Mouse (Mus musculus) left cerebral cortex, postnatal 4 days (tissue): ENCODE measurements around the gene Ntf5. TPM values are rescaled to one million over a fixed set of nuclear protein-coding genes. Genes with fewer than 3 reads are reported as not detected.

Experiments
- DNase-seq: peaks from one replicate; pipeline ENCODE4 v3.0.0-alpha.2; 2022
- intact Hi-C: fragments of 180-260 bp; cut with DNase I; formaldehyde crosslinking; loops from one replicate; pipeline ENCODE4 v1.15.1; 2025
- total RNA-seq, 2 experiments: library from RNA; stranded (reverse); gene quantifications; 2 replicates each; pipeline ENCODE4 v1.2.3; 2021

Ntf5 gene
- total RNA-seq, 2 experiments from 2014 or later: 0.30 TPM; not detected in 1

DNA sequence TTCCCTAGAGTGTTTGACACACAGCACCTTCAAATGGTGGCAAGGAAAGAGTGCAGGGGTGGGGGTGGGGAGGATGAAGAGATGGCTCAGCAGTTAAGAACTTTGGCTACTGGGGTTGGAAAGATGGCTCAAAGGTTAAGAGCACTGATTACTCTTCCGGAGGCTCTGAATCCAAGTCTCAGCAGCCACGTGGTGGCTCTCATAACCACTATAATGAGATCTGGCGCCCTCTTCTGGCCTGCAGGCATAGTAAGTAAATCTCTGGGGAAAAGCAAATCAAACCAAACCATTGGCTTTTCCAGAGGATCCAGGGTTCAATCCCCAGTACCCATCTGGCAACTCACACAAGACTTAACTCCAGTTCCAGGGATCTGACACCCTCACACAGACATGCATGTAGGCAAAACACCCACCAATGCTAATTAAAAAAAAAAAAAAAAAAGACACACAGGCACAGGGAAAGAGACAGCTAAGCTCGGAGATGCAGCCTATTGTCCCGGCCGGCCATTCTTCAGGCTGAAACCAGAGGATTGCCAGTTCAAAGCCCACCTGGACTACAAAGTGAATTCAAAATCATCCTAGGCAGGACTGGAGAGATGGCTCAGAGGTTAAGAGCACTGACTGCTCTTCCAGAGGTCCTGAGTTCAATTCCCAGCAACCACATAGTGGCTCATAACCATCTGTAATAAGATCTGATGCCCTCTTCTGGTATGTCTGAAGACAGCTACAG lies 9.8 kb upstream of the Ntf5 start:
- intact Hi-C loops: no loop called here
- peak; percentile 73 for DNase-seq

DNA sequence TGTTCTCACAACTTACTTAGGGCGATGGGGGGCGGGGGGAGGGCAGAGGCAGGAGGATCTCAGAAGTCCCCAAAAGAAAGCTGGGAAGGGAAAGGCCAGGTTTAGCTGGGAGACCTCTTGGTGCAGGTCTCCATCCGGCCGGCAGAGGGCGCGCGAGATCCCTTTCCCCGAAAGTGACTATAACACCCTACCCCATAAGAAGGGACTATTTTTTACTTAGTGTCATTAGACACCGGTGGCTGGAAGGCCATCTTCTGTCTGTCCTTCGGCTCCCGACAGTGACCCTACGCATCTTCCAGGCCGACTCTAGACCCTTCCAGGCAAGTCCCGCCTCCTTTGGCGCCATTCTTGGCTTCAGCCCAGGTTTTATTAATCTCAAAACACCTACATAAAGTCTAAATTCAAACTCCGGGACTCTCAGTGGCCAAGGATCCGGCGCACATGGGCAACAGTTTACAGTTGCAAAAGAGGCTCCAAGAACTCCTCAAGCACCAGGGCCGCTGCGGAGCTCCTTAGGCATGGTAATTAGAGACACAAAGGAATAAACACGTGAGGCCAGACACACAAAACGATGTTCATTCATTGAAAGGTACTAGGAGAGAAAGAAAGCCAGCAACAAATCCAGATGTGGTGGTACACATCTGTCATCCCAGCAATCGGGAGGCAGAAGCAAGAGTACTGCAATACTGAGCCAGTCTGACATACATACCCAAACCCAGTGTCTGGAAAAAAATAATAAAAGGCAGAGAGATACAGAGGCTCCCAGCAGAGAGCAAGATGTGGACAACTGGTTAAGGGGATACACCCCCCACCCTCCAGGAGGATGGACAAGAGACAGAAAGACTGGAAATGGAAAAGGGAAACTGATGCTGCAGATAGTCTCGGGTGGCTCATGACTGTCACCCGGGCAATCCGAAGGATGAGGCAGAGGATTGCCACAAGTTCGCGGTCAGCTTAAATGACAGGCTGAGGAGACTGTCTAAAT lies 8.1 kb upstream of the Ntf5 start, which contains the start of gene Kcna7:
Gene Kcna7 (plus strand): TSS at position 563 of the 985 bp plus-strand sequence.
- intact Hi-C loops: no loop called here
- DNase-seq: peak; percentile 65

DNA sequence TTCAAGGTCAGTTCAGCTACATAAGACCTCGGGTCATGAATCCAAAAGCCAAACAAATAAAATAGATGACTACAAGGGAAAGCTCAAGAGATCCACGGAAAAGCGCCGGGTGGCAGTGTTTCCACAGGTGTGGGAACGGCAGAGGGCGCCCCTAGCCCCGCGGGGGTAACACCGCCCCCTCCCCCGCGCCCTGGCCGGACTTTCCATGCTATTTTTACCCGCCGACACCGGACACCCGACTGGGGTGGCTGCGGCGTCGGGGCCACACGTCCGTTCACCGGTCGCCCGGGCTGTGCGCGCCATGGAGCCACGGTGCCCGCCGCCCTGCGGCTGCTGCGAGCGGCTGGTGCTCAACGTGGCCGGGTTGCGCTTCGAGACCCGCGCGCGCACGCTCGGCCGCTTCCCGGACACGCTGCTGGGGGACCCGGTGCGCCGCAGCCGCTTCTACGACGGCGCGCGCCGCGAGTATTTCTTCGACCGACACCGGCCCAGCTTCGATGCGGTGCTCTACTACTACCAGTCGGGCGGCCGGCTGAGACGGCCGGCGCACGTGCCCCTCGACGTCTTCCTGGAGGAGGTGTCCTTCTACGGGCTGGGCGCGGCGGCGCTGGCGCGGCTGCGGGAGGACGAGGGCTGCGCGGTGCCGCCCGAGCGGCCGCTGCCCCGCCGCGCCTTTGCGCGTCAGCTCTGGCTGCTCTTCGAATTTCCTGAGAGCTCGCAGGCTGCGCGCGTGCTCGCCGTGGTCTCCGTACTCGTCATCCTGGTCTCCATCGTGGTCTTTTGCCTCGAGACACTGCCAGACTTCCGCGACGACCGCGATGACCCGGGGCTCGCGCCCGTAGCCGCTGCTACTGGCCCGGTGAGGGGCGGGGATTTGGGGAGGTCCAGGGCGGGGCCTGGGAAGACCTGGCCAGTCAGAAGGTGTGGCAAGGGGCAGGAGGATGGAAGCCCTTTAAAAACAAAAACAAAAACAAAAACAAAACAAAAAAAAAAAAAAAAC lies 7.0 kb upstream of the Ntf5 start:
- no peak for DNase-seq
- intact Hi-C loops: no loop called here

DNA sequence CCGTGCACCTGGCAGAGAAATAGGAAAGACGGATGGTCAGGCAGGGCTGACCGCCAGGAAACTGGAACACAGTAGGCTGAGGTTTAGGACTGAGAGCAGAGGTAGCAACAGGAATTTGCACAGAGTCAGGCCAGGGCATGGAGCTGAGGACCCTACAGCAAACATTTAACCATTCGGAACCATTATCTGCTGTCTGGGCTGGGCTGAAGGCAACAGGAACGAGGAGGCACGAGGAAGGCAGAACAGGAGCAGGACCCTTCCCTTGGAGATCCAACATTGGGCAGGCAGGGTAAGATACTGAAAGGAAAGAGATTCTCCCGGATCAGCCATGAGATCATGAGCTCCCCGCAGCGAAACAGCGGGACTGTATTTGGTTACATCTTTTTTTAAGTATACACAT lies 5.7 kb upstream of the Ntf5 start:
- intact Hi-C loops: no loop called here
- no peak for DNase-seq

DNA sequence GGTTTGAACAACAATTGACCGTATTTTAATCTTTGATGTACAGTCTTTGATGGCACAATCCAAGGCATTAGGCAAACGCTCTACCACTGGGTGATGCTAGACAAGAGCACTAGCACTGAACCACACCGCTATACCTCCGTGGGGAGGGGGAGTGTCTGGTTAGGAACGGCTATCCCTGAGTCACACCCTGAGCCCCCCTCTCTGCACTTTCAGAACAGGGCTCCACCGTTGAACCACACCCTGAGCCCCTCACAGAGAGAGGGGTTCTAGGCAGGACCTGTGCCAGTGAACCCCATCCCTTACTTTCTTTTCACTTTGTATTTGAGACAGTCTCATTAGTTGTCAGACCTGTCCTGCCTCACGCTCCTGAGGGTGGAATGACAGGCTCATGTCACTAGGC lies 5.1 kb upstream of the Ntf5 start:
- intact Hi-C loops: no loop called here
- no peak for DNase-seq

DNA sequence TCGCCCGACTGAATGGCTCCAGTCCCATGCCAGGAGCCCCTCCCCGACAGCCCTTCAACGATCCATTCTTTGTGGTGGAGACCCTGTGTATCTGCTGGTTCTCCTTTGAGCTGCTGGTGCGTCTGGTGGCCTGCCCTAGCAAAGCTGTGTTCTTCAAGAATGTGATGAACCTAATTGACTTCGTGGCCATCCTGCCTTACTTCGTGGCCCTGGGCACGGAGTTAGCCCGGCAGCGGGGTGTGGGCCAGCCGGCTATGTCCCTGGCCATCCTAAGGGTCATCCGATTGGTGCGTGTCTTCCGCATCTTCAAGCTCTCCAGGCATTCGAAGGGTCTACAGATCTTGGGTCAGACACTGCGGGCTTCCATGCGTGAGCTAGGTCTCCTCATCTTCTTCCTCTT lies 4.5 kb upstream of the Ntf5 start:
- intact Hi-C loops: no loop called here
- no peak for DNase-seq

DNA sequence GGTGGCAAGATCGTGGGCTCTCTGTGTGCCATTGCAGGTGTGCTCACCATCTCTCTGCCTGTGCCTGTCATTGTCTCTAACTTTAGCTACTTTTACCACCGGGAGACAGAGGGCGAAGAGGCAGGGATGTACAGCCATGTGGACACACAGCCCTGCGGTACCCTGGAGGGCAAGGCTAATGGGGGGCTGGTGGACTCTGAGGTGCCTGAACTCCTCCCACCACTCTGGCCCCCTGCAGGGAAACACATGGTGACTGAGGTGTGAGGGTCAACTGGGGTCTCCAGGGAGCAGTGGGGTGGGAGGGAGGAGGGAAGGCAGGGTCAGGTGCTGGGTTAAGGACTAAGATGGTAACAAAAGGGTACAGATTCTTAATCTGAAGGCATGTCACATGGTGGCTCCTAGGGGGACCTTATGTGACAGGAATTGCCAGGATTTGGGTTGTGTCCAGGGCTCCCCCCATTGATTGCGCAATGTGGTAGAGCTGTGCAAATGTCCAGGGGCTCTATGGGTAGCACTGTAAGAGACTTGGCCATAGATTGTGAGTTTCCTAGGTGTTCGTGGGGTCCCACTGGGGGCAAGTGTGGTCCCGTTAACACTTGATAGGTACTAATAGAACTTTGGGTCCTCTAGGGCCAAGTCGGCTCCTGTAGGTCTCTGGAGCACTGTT lies 3.9 kb upstream of the Ntf5 start:
- intact Hi-C loops: no loop called here
- no peak for DNase-seq

DNA sequence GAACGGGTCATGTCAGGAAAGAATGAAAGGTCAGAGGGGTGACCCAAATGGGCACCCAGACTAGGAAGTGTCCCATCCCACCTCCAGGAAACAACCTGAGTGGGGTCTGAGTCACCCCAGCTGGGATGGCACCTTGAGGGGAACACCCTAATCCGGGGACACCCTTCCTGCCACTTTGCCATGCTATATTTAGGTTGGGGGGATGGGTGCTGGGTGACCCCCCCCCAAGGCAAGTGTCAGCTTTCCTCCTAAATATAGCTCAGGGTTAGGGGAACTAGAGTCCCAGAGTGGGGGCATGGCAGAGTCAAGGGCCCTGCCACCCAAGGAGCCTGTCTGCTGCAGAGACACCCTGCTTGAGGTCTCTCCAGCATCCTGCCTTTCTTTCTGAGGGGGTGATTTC lies 1.1 kb upstream of the Ntf5 start:
- intact Hi-C loops: no loop called here
- no peak for DNase-seq

DNA sequence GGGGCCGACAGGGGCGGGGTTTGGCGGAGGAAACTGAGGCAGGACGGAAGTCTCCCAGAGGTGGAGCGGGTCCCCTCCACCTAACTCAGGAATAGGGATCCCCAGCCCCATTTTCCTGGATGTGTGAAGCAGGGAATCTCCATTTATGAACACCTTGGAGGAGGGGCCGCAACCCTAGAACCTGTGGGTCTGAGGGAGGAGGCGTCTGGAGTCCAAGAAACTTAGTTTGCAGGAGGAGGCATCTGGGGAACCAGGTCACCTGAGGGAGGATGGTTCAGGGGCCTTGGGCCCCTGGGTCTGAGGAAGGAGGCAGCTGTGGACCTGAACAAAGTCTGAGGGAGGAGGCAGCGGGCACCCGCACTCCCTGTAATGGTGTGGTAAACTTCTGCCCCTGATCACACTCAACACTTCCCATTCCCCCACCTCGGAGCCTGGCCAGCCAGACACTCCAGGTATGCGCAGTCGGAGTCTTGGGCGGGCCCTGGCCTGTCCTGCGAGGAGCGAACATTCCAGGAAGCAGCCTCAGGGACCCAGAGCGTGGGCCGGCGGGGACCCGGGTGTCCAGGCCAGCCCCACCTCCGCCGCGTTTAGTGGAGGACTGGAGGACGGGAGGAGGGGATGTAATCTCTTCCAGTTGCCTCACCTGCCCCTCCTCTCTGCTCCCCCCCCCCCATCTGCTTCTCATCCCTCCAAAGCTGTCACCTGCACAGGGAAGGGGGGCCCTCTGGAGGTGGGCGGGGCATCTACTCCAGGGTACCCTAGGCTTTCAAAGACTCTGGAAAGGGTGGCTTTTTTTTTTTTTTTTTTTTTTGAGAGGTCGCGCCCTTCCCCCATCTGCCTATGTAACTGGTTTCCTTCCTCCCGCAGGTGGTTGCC lies 607 bp downstream of the Ntf5 start:
- intact Hi-C loops: no loop called here
- DNase-seq: no peak

DNA sequence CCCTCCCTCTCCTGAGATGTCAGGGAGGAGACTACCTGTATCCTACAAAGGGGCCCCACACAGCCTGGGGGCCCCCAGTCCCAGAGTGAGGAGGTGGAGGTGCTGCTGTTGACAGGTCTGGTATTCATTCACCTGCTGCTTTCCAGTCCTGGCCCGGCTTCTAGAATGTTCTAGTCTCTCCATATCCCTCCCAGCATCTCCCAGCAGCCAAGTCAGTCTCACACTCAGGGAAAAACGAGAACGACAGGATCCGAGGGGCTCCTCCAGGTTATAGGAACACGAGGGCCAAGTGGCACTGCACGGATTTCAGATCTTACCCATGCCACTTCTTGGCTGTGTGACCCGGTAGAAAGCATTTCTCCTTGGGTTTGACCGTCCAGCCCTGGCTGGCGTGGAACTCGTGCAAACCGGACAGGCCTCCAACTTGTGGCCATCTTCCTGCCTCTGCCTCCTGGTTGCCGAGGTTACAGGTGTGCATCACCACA lies 1.3 kb downstream of the Ntf5 start:
- DNase-seq: no peak
- intact Hi-C loops: no loop called here

DNA sequence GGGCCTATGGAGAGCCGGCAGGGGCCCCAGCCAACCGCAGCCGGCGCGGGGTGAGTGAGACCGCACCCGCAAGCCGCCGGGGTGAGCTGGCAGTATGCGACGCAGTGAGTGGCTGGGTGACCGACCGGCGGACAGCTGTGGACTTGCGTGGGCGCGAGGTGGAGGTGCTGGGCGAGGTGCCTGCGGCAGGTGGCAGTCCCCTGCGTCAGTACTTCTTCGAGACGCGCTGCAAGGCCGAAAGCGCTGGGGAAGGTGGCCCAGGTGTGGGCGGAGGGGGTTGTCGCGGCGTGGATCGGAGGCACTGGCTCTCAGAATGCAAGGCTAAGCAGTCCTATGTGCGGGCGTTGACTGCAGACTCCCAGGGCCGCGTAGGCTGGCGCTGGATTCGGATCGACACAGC lies 2.1 kb downstream of the Ntf5 start:
- intact Hi-C loops: no loop called here
- DNase-seq: no peak

DNA sequence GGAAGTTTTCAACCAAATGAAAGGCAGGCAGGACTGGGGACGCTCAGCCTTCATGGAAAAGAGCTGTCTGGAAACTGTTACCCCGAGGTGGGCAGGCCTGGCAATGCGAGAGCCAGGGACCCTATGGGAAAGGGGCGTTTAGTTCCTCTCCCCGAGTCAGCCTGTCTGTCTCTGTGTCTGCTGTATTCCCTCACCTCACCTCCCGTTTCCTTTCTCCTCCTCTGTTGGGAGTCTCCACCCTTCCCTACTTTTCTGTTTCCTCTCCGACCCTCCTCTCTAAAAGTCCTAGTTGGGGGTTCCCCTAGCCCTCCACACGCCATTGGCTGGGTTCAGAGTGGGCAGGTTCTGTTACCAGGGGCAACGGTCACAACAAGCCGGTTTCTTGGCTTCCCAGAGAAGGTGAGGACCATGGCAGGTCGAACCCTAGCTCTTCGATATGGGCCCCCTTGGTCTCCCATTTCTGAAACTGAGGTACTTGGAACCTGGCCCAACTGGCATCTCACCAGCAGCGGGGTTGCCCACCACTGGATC lies 4.5 kb downstream of the Ntf5 start:
- intact Hi-C loops: no loop called here
- no peak for DNase-seq

DNA sequence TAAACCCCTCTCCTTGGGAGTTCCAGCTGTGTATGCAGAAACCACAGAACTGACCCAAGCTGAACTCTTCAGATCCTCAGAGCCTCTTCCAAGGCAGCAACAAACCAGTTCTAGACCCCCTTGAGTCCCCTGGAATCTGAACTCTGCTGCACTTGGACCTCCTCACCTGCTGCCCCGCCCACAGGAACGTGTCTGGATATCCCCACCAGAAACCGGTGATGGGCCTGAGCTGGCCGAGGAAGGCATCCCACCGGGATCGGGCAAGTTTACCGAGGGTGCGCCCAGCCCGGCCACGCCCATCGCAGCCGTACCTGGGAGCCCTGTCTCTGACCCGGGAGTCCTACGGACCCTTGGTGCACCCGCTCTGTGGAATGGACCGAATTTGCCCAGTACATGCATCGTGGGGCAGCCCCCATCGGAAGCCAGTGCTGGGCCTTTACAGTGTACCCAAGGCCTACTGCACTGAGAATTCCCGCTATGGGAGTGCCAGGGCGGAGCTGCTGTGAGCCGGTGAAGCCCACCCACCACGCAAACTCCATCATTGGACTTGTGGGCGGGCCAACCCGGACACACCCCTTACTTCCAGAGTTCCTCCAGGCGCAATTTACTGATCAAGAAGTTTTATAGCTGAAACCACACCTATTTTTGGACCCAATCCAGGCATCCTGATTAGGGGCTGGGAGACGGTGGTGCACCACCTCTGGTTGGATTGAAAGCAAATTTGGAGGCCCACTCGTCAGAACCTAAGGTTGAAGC lies 6.5 kb downstream of the Ntf5 start:
- DNase-seq: no peak
- intact Hi-C loops: no loop called here

DNA sequence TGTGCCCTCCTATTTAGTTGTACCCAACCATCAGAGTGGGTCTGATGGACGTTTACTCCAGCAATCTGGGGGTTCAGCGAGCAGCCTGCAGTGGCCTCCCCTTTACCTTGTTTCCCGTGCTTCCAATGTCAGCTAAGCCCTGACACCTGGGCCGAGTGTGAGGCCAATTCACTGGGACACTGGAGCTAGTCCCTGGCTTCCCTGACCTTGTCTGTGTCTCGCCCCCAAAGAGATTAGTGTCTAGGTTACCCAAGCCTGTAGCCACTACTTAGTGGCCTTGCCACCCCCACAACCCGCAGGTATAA lies 7.1 kb downstream of the Ntf5 start, which contains the start of gene Lhb:
Gene Lhb (plus strand): TSS at position 206 of the 305 bp plus-strand sequence.
- no peak for DNase-seq
- intact Hi-C loops: no loop called here

DNA sequence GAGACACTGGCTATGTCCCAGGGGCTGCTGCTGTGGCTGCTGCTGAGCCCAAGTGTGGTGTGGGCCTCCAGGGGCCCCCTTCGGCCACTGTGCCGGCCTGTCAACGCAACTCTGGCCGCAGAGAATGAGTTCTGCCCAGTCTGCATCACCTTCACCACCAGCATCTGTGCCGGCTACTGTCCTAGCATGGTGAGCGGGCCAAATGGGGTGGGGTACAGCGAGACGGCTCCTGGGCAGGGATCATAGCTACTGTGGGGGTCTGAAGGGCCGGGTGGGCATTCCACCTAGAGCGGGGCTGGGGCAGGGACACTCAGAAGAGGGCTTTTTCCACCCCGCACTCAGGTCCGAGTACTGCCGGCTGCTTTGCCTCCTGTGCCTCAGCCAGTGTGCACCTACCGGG lies 7.7 kb downstream of the Ntf5 start:
- no peak for DNase-seq
- intact Hi-C loops: no loop called here

DNA sequence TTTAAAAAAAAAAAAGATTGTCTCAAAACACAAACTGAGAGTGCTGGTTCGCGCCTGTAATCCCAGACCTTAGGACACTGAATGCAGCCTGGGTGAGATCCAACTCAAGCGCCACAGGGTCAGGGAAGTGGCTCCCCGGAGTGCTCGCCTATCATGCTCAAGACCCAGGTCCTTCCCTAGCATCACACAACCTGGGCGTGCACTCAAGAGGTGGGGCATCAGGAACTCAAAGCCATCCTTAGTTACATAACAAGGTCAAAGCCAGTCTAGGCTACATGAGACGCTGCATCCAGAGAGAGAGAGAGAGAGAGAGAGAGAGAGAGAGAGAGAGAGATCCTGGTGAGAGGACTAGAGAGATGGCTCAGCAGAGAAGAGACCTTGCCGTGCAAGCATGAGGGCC lies 13.1 kb downstream of the Ntf5 start:
- intact Hi-C loops: no loop called here
- DNase-seq: no peak

DNA sequence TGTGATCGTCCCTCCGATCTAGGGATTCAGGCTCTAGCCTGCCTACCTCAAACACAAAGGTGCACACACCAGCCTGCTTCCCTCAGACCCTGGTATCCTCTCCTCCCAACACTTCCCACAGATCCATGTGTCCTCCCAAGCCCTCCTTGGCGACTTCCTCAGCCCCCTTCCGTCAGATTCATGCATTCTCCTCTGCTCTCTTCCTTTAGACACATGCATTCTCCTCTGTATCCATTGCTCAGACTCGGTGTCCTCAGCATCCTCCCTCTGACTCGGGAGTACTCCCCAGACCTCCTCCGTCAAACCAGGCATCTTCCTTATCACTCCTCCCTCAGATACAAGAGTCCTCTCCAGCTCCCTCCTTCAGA lies 20.3 kb downstream of the Ntf5 start:
- no peak for DNase-seq
- intact Hi-C loops: no loop called here
